Mouse (Mus musculus): ENCODE measurements at regions not wholly inside any gene's neighbourhood (a gene's known extent, or its start where the extent isn't known, plus 50 kb on each side); places are given as distances from the start of the nearest gene placed in this dataset.
A peak's percentile ranks its signal among the peaks of the same experiment; 100 is the strongest.

DNA sequence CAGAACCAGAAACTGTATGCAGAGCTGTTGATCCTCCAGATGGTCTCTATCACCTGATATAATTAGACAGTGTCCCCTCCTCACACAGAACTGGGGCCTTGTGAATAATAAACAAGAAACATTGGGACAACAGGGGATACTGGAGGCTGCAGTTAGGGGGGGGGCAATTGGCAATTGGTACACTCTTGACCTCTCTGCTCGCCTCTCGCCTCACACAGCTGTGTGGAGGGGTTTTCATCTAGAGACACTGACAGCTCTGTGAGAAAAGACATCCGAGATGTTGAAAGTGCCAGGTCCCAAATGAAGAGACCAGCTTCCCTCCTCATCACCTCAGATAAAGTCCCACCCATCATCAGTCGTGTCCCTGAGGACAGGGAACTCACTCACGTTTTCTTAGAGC is 277.7 kb upstream of the Xylt1 start:
- H3K9ac ChIP-seq (ENCODE audit: low read length) = no peak overlapping the region

GRCm38 (mm10) chr7:117106691-117107191 is 274.0 kb upstream of the Xylt1 start:
- no peak overlapping the region for H3K27ac ChIP-seq (ENCODE audit: low read length)
- H3K4me2 ChIP-seq (ENCODE audit: low read depth, low read length) = no peak overlapping the region
- no peak for ATAC-seq (ENCODE audit: low read depth)
- H3K9me3 ChIP-seq (ENCODE audit: control insufficient read depth, low read length) = no peaks in the 10 kb centered on the region
- H3K9ac ChIP-seq (ENCODE audit: low read length) = no peak overlapping the region
- no peaks in the 10 kb centered on the region for H3K27me3 ChIP-seq (ENCODE audit: control insufficient read depth, insufficient read depth, low read depth, low read length)
- no peaks in the 10 kb centered on the region for H3K36me3 ChIP-seq (ENCODE audit: control insufficient read depth, insufficient read depth, low read length)
- WGBS = 86% methylated on average over 7 of the region's 7 CpGs
- no peaks in the 10 kb centered on the region for H3K4me1 ChIP-seq (replicated peaks; ENCODE audit: control insufficient read depth, insufficient read depth, low read length)
- no peak overlapping the region for H3K4me3 ChIP-seq (ENCODE audit: low read length)

More for the DNA sequence above, 277.7 kb upstream of the Xylt1 start:
- Histone ChIP-seq H3K4me2 (ENCODE audit: low read depth, low read length) (no peak overlapping the region), H3K4me3 (ENCODE audit: low read length) (no peak overlapping the region), H3K9me3 (ENCODE audit: control insufficient read depth, low read length) (no peaks in the 10 kb centered on the region), H3K27me3 (ENCODE audit: control insufficient read depth, insufficient read depth, low read depth, low read length) (no peaks in the 10 kb centered on the region), H3K27ac (ENCODE audit: low read length) (no peak overlapping the region), H3K36me3 (ENCODE audit: control insufficient read depth, insufficient read depth, low read length) (no peaks in the 10 kb centered on the region), H3K4me1 (replicated peaks; ENCODE audit: control insufficient read depth, insufficient read depth, low read length) (no peaks in the 10 kb centered on the region)
- ATAC-seq (ENCODE audit: low read depth) = no peak
- WGBS = 36% methylated on average over 5 of the region's 5 CpGs

- H3K9me3 ChIP-seq (ENCODE audit: control insufficient read depth, low read length) = no peaks in the 10 kb centered on the region
- ATAC-seq (ENCODE audit: low read depth) = no peak
- H3K4me2 ChIP-seq (ENCODE audit: low read depth, low read length) = no peak overlapping the region
- WGBS = 64% methylated on average over 3 of the region's 3 CpGs
- H3K4me1 ChIP-seq (replicated peaks; ENCODE audit: control insufficient read depth, insufficient read depth, low read length) = no peaks in the 10 kb centered on the region
- H3K36me3 ChIP-seq (ENCODE audit: control insufficient read depth, insufficient read depth, low read length) = no peaks in the 10 kb centered on the region
- no peak overlapping the region for H3K9ac ChIP-seq (ENCODE audit: low read length)
- H3K4me3 ChIP-seq (ENCODE audit: low read length) = no peak overlapping the region
- H3K27ac ChIP-seq (ENCODE audit: low read length) = no peak overlapping the region
- no peaks in the 10 kb centered on the region for H3K27me3 ChIP-seq (ENCODE audit: control insufficient read depth, insufficient read depth, low read depth, low read length)
These were observed 272.4 kb upstream of the Xylt1 start for GRCm38 (mm10) chr7:117108391-117108790.

DNA sequence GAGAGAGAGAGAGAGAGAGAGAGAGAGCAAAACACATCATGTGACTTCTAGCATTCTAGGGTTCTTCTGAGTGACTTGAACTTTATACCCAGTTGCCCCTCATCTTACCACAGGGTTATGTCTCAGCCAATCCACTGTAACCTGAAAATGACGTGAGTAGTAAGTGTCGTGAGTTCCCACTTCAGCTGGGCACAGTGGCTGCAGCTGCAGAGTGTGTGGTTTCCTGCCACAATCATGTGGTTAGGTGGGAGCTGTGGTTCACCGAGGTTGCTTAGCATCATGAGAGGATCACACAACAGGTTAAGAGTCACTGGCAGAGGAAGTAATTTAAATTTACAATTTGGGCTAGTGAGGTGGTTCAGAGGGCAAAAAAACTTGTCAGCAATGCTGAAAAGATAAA is 253.1 kb upstream of the Xylt1 start:
- Histone ChIP-seq H3K4me3 (ENCODE audit: low read length) (no peak overlapping the region), H3K4me2 (ENCODE audit: low read depth, low read length) (no peak overlapping the region), H3K4me1 (replicated peaks; ENCODE audit: control insufficient read depth, insufficient read depth, low read length) (no peaks in the 10 kb centered on the region), H3K36me3 (ENCODE audit: control insufficient read depth, insufficient read depth, low read length) (no peaks in the 10 kb centered on the region), H3K9me3 (ENCODE audit: control insufficient read depth, low read length) (no peaks in the 10 kb centered on the region), H3K27ac (ENCODE audit: low read length) (no peak overlapping the region), H3K27me3 (ENCODE audit: control insufficient read depth, insufficient read depth, low read depth, low read length) (no peaks in the 10 kb centered on the region), H3K9ac (ENCODE audit: low read length) (no peak overlapping the region)
- 39% methylated on average over 3 of the region's 3 CpGs for WGBS
- no peak for ATAC-seq (ENCODE audit: low read depth)

- H3K27me3 ChIP-seq (ENCODE audit: control insufficient read depth, insufficient read depth, low read depth, low read length) = no peaks in the 10 kb centered on the region
- H3K4me3 ChIP-seq (ENCODE audit: low read length) = no peak overlapping the region
- no peak overlapping the region for H3K27ac ChIP-seq (ENCODE audit: low read length)
- no peak overlapping the region for H3K4me2 ChIP-seq (ENCODE audit: low read depth, low read length)
- H3K9me3 ChIP-seq (ENCODE audit: control insufficient read depth, low read length) = no peaks in the 10 kb centered on the region
- WGBS = 72% methylated on average over 1 of the region's 1 CpGs
- ATAC-seq (ENCODE audit: low read depth) = no peak
- peaks cover 6% of the 10 kb centered on the region; the same call in 1 of the 2 replicates for H3K4me1 ChIP-seq (replicated peaks; ENCODE audit: control insufficient read depth, insufficient read depth, low read length)
- no peaks in the 10 kb centered on the region for H3K36me3 ChIP-seq (ENCODE audit: control insufficient read depth, insufficient read depth, low read length)
- no peak overlapping the region for H3K9ac ChIP-seq (ENCODE audit: low read length)
These were observed 245.9 kb upstream of the Xylt1 start for GRCm38 (mm10) chr7:117134869-117135268.

GRCm38 (mm10) chr7:117138681-117139080 is 242.1 kb upstream of the Xylt1 start:
- H3K4me2 ChIP-seq (ENCODE audit: low read depth, low read length) = no peak overlapping the region
- H3K27me3 ChIP-seq (ENCODE audit: control insufficient read depth, insufficient read depth, low read depth, low read length) = no peaks in the 10 kb centered on the region
- no peaks in the 10 kb centered on the region for H3K9me3 ChIP-seq (ENCODE audit: control insufficient read depth, low read length)
- H3K4me1 ChIP-seq (replicated peaks; ENCODE audit: control insufficient read depth, insufficient read depth, low read length) = peaks cover 8% of the 10 kb centered on the region; the same call in 1 of the 2 replicates
- WGBS = 41% methylated on average over 1 of the region's 1 CpGs
- ATAC-seq (ENCODE audit: low read depth) = no peak
- no peak overlapping the region for H3K27ac ChIP-seq (ENCODE audit: low read length)
- no peak overlapping the region for H3K9ac ChIP-seq (ENCODE audit: low read length)
- no peak overlapping the region for H3K4me3 ChIP-seq (ENCODE audit: low read length)
- no peaks in the 10 kb centered on the region for H3K36me3 ChIP-seq (ENCODE audit: control insufficient read depth, insufficient read depth, low read length)

- peak; percentile 79 for ATAC-seq (ENCODE audit: low read depth)
- Histone ChIP-seq H3K9me3 (ENCODE audit: control insufficient read depth, low read length) (no peaks in the 10 kb centered on the region), H3K27ac (ENCODE audit: low read length) (no peak overlapping the region), H3K27me3 (ENCODE audit: control insufficient read depth, insufficient read depth, low read depth, low read length) (no peaks in the 10 kb centered on the region), H3K9ac (ENCODE audit: low read length) (no peak overlapping the region), H3K4me3 (ENCODE audit: low read length) (no peak overlapping the region), H3K36me3 (ENCODE audit: control insufficient read depth, insufficient read depth, low read length) (no peaks in the 10 kb centered on the region), H3K4me2 (ENCODE audit: low read depth, low read length) (no peak overlapping the region), H3K4me1 (replicated peaks; ENCODE audit: control insufficient read depth, insufficient read depth, low read length) (peaks cover 8% of the 10 kb centered on the region; the same call in 1 of the 2 replicates)
- 13% methylated on average over 5 of the region's 5 CpGs for WGBS
These were observed 241.4 kb upstream of the Xylt1 start for GRCm38 (mm10) chr7:117139245-117139970.

GRCm38 (mm10) chr7:117139971-117140247 is 240.9 kb upstream of the Xylt1 start:
- H3K27me3 ChIP-seq (ENCODE audit: control insufficient read depth, insufficient read depth, low read depth, low read length) = no peaks in the 10 kb centered on the region
- H3K4me1 ChIP-seq (replicated peaks; ENCODE audit: control insufficient read depth, insufficient read depth, low read length) = peaks cover 8% of the 10 kb centered on the region; the same call in 1 of the 2 replicates
- H3K9ac ChIP-seq (ENCODE audit: low read length) = no peak overlapping the region
- no peaks in the 10 kb centered on the region for H3K36me3 ChIP-seq (ENCODE audit: control insufficient read depth, insufficient read depth, low read length)
- WGBS = 32% methylated on average over 1 of the region's 1 CpGs
- ATAC-seq (ENCODE audit: low read depth) = peak; percentile 20; the same call in 1 of the 2 replicates
- H3K9me3 ChIP-seq (ENCODE audit: control insufficient read depth, low read length) = no peaks in the 10 kb centered on the region
- no peak overlapping the region for H3K4me2 ChIP-seq (ENCODE audit: low read depth, low read length)
- H3K27ac ChIP-seq (ENCODE audit: low read length) = no peak overlapping the region
- no peak overlapping the region for H3K4me3 ChIP-seq (ENCODE audit: low read length)

DNA sequence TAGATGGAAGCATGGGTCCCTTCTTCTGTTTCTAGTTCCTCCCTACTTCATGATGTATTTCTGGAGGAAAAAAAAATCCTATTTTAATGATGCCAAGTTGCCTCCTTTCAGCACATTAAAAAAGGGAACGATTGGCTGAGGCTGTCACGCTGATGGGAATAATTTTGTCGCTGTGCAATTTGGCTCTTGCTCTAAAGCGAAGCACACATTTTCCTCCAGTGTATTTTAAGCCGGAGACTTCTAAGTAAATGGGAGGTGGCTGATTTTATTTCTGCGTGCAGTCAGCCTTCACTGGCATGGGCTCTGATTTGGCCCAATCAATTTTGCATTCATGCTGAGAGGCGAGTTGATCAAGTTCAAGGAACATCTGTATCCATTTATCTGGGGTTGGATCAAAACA is 234.0 kb upstream of the Xylt1 start:
- Histone ChIP-seq H3K27me3 (ENCODE audit: control insufficient read depth, insufficient read depth, low read depth, low read length) (no peaks in the 10 kb centered on the region), H3K27ac (ENCODE audit: low read length) (no peak overlapping the region), H3K4me2 (ENCODE audit: low read depth, low read length) (no peak overlapping the region), H3K4me1 (replicated peaks; ENCODE audit: control insufficient read depth, insufficient read depth, low read length) (no peaks in the 10 kb centered on the region), H3K9ac (ENCODE audit: low read length) (no peak overlapping the region), H3K9me3 (ENCODE audit: control insufficient read depth, low read length) (no peaks in the 10 kb centered on the region), H3K36me3 (ENCODE audit: control insufficient read depth, insufficient read depth, low read length) (no peaks in the 10 kb centered on the region), H3K4me3 (ENCODE audit: low read length) (no peak overlapping the region)
- 87% methylated on average over 7 of the region's 7 CpGs for WGBS
- no peak for ATAC-seq (ENCODE audit: low read depth)

Measured in lung, embryonic 16.5 days (tissue).